In the genomic region with DNA sequence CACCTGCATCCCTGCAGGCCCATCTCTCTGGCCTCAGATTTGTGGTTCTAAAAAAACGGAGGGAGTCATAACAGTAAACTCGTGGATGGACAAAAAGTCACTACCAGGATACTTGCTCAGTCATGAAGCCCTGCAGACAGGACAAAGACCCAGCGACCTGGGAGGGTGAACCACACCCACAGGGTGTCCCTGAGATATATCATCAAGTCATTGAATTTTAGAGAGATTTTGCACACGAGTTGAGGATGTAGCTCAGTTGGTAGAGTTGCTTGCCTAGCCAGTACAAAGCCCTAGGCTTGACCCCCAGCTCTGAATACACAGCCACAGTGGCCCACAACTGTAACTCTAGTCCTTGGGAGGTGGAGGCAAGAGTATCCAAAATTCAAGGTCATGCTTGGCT, we compare ENCODE assay signal across 23 mouse cellular contexts. TPM values are rescaled to one million over a fixed set of nuclear protein-coding genes. Genes with fewer than 3 reads are reported as not detected.
A peak's percentile ranks its signal among the peaks of the same experiment; 100 is the strongest.
DNase-seq lines count a peak whose midpoint lies in the region; ATAC-seq lines count a peak whose summit lies in the region.
"Had no signal": no experiment of that assay in that cellular context is flagged by ENCODE, and none has a peak within 500 bp of the region (broad histone marks: within the 10 kb centered on the region; RNA-seq: fewer than 3 reads in every experiment).

No protein-coding gene starts in this region.

- H3K9me3 ChIP-seq in heart, embryonic 15.5 days (replicated peaks): no peaks in the 10 kb centered on the region
- H3K9me3 ChIP-seq in lung, embryonic 15.5 days: no peaks in the 10 kb centered on the region
- H3K9me3 ChIP-seq in embryonic facial prominence, embryonic 10.5 days: no peaks in the 10 kb centered on the region
- peaks cover 3% of the 10 kb centered on the region; the same call in 1 of the 2 replicates for H3K9me3 ChIP-seq in limb, embryonic 12.5 days
- no peaks in the 10 kb centered on the region for H3K9me3 ChIP-seq in liver, embryonic 12.5 days (replicated peaks)
- H3K9me3 ChIP-seq: intestine, embryonic 15.5 days; limb, embryonic 13.5 days; neural tube, embryonic 12.5 days had no signal

- H3K27me3 ChIP-seq in heart, embryonic 15.5 days: no peaks in the 10 kb centered on the region
- no peaks in the 10 kb centered on the region for H3K27me3 ChIP-seq in lung, embryonic 15.5 days
- no peaks in the 10 kb centered on the region for H3K27me3 ChIP-seq in embryonic facial prominence, embryonic 10.5 days (replicated peaks; ENCODE audit: low read depth, poor library complexity, severe bottlenecking)
- no peaks in the 10 kb centered on the region for H3K27me3 ChIP-seq in limb, embryonic 12.5 days
- no peaks in the 10 kb centered on the region for H3K27me3 ChIP-seq in liver, embryonic 12.5 days (replicated peaks)
- H3K27me3 ChIP-seq: intestine, embryonic 15.5 days; limb, embryonic 13.5 days; neural tube, embryonic 12.5 days had no signal

- ATAC-seq in heart, embryonic 15.5 days (replicated peaks; ENCODE audit: insufficient number of reproducible peaks, insufficient read depth, low FRiP score, low read depth): no peak
- ATAC-seq in lung, embryonic 15.5 days (ENCODE audit: borderline replicate concordance, extremely low read depth, low FRiP score, low TSS enrichment): no peak
- ATAC-seq in limb, embryonic 12.5 days (ENCODE audit: insufficient number of reproducible peaks, insufficient read depth, low FRiP score, low TSS enrichment, low read depth): no peak
- ATAC-seq in liver, embryonic 12.5 days: no peak
- ATAC-seq: activated CD4-positive, CD25-positive, alpha-beta regulatory T cell, adult 4 months; CD4-positive, CD25-positive, alpha-beta regulatory T cell, adult 4 months; forebrain, embryonic 14.5 days; intestine, embryonic 15.5 days had no signal

- DNase-seq in heart, adult 18-20 months: no peak
- no peak for DNase-seq in lung, postnatal 14 days
- no peak for DNase-seq in embryonic facial prominence, embryonic 10.5 days (ENCODE audit: low spot score)
- DNase-seq: adrenal gland, postnatal 36 days; cerebellum, postnatal 25 days; right cerebral cortex, postnatal 14 days; thymus, postnatal 36 days had no signal

- peak overlapping the region; percentile 70 for H3K27ac ChIP-seq in heart, embryonic 15.5 days
- peak overlapping the region; percentile 60 for H3K27ac ChIP-seq in lung, embryonic 15.5 days
- H3K27ac ChIP-seq in embryonic facial prominence, embryonic 10.5 days (replicated peaks): peak overlapping the region; percentile 5; the same call in 1 of the 2 replicates
- 0 out of 2 replicates have a peak overlapping the region, but pooled peaks have one; percentile 7 for H3K27ac ChIP-seq in limb, embryonic 12.5 days
- no peak overlapping the region for H3K27ac ChIP-seq in liver, embryonic 12.5 days
- H3K27ac ChIP-seq: intestine, embryonic 15.5 days; neural tube, embryonic 12.5 days had no signal

- WGBS in heart, embryonic 15.5 days: 73% methylated on average over 4 of the region's 4 CpGs
- WGBS in lung, embryonic 15.5 days: 75% methylated on average over 4 of the region's 4 CpGs
- WGBS in embryonic facial prominence, embryonic 10.5 days: 75% methylated on average over 4 of the region's 4 CpGs
- 81% methylated on average over 4 of the region's 4 CpGs for WGBS in limb, embryonic 12.5 days
- WGBS in liver, embryonic 12.5 days (ENCODE audit: insufficient replicate concordance): 49% methylated on average over 4 of the region's 4 CpGs

- no peak overlapping the region for H3K4me2 ChIP-seq in heart, embryonic 15.5 days
- H3K4me2 ChIP-seq in lung, embryonic 15.5 days: no peak overlapping the region
- H3K4me2 ChIP-seq in limb, embryonic 12.5 days: no peak overlapping the region
- H3K4me2 ChIP-seq in liver, embryonic 12.5 days: no peak overlapping the region
- H3K4me2 ChIP-seq: intestine, embryonic 15.5 days; limb, embryonic 13.5 days; neural tube, embryonic 12.5 days had no signal

- peaks cover 34% of the 10 kb centered on the region for H3K4me1 ChIP-seq in heart, embryonic 15.5 days (replicated peaks)
- peaks cover 67% of the 10 kb centered on the region for H3K4me1 ChIP-seq in lung, embryonic 15.5 days
- peaks cover 40% of the 10 kb centered on the region for H3K4me1 ChIP-seq in embryonic facial prominence, embryonic 10.5 days
- peaks cover 7% of the 10 kb centered on the region; the same call in 1 of the 2 replicates for H3K4me1 ChIP-seq in limb, embryonic 12.5 days (replicated peaks)
- H3K4me1 ChIP-seq in liver, embryonic 12.5 days: peaks cover 35% of the 10 kb centered on the region
- H3K4me1 ChIP-seq: neural tube, embryonic 12.5 days had no signal

- H3K4me3 ChIP-seq in heart, embryonic 15.5 days: no peak overlapping the region
- H3K4me3 ChIP-seq in lung, embryonic 15.5 days: no peak overlapping the region
- H3K4me3 ChIP-seq in embryonic facial prominence, embryonic 10.5 days: no peak overlapping the region
- no peak overlapping the region for H3K4me3 ChIP-seq in limb, embryonic 12.5 days (replicated peaks)
- H3K4me3 ChIP-seq in liver, embryonic 12.5 days: no peak overlapping the region
- H3K4me3 ChIP-seq: intestine, embryonic 15.5 days; limb, embryonic 13.5 days; neural tube, embryonic 12.5 days had no signal

- H3K36me3 ChIP-seq in heart, embryonic 15.5 days: no peaks in the 10 kb centered on the region
- H3K36me3 ChIP-seq in lung, embryonic 15.5 days: no peaks in the 10 kb centered on the region
- H3K36me3 ChIP-seq in embryonic facial prominence, embryonic 10.5 days (replicated peaks): no peaks in the 10 kb centered on the region
- no peaks in the 10 kb centered on the region for H3K36me3 ChIP-seq in limb, embryonic 12.5 days
- H3K36me3 ChIP-seq in liver, embryonic 12.5 days: no peaks in the 10 kb centered on the region
- H3K36me3 ChIP-seq: intestine, embryonic 15.5 days; limb, embryonic 13.5 days; neural tube, embryonic 12.5 days had no signal

- no peak overlapping the region for H3K9ac ChIP-seq in heart, embryonic 15.5 days
- H3K9ac ChIP-seq in lung, embryonic 15.5 days: no peak overlapping the region
- no peak overlapping the region for H3K9ac ChIP-seq in limb, embryonic 12.5 days (replicated peaks)
- H3K9ac ChIP-seq in liver, embryonic 12.5 days: no peak overlapping the region
- H3K9ac ChIP-seq: intestine, embryonic 15.5 days; limb, embryonic 13.5 days; neural tube, embryonic 12.5 days had no signal

RNA-seq across cellular contexts. Expression of gene Hspg2, which starts 7.4 kb away (rescaled TPM):
- polyA plus RNA-seq in heart, embryonic 15.5 days (2015; fragmentation: Nextera tagmentation; extraction: Ambion mirVana): 41.3 and 56.3 TPM in 2 replicates
- total RNA-seq in heart, adult 18-20 months (2021): 100 to 1,000 TPM; 153 to 170 TPM
- 32.0 and 32.1 TPM in 2 replicates for polyA plus RNA-seq in lung, embryonic 15.5 days (2015; fragmentation: Nextera tagmentation; extraction: Ambion mirVana)
- polyA plus RNA-seq in embryonic facial prominence, embryonic 10.5 days (2016; fragmentation: Nextera tagmentation; extraction: Ambion mirVana): 17.4 and 19.6 TPM in 2 replicates
- 14.3 and 18.8 TPM in 2 replicates for polyA plus RNA-seq in limb, embryonic 12.5 days (2016; fragmentation: Nextera tagmentation; extraction: Ambion mirVana)
- polyA plus RNA-seq in liver, embryonic 12.5 days (2016; fragmentation: Nextera tagmentation; extraction: Ambion mirVana): 6.4 and 7.3 TPM in 2 replicates
- total RNA-seq: hematopoietic stem cell, adult 5-6 weeks; megakaryocyte progenitor cell, adult 5-6 weeks had no signal
- polyA plus RNA-seq: activated CD4-positive, CD25-positive, alpha-beta regulatory T cell, adult 4 months; CD4-positive, CD25-positive, alpha-beta regulatory T cell, adult 4 months had no signal

RNA-seq across cellular contexts. Expression of gene 1700013G24Rik, which starts 8.1 kb away (rescaled TPM):
- not detected in 2 replicates for polyA plus RNA-seq in heart, embryonic 15.5 days (2015; fragmentation: Nextera tagmentation; extraction: Ambion mirVana)
- not detected for total RNA-seq in heart, adult 18-20 months (2021)
- not detected in 2 replicates for polyA plus RNA-seq in lung, embryonic 15.5 days (2015; fragmentation: Nextera tagmentation; extraction: Ambion mirVana)
- polyA plus RNA-seq in embryonic facial prominence, embryonic 10.5 days (2016; fragmentation: Nextera tagmentation; extraction: Ambion mirVana): not detected in 2 replicates
- polyA plus RNA-seq in limb, embryonic 12.5 days (2016; fragmentation: Nextera tagmentation; extraction: Ambion mirVana): not detected in 2 replicates
- polyA plus RNA-seq in liver, embryonic 12.5 days (2016; fragmentation: Nextera tagmentation; extraction: Ambion mirVana): not detected in 2 replicates
- total RNA-seq: adrenal gland, postnatal 36 days; hematopoietic stem cell, adult 5-6 weeks; left cerebral cortex, adult 18-20 months; megakaryocyte progenitor cell, adult 5-6 weeks had no signal
- polyA plus RNA-seq: activated CD4-positive, CD25-positive, alpha-beta regulatory T cell, adult 4 months; CD4-positive, CD25-positive, alpha-beta regulatory T cell, adult 4 months; embryonic facial prominence, embryonic 11.5 days; forebrain, embryonic 14.5 days; intestine, embryonic 15.5 days; large intestine, adult 2 months; limb, embryonic 13.5 days; neural tube, embryonic 12.5 days had no signal

RNA-seq across cellular contexts. Expression of gene Cela3b, which starts 30.9 kb away (rescaled TPM):
- polyA plus RNA-seq in heart, embryonic 15.5 days (2015; fragmentation: Nextera tagmentation; extraction: Ambion mirVana): not detected in 2 replicates
- not detected for total RNA-seq in heart, adult 18-20 months (2021)
- polyA plus RNA-seq in lung, embryonic 15.5 days (2015; fragmentation: Nextera tagmentation; extraction: Ambion mirVana): 0.16 and 0.94 TPM in 2 replicates
- not detected in 2 replicates for polyA plus RNA-seq in embryonic facial prominence, embryonic 10.5 days (2016; fragmentation: Nextera tagmentation; extraction: Ambion mirVana)
- polyA plus RNA-seq in limb, embryonic 12.5 days (2016; fragmentation: Nextera tagmentation; extraction: Ambion mirVana): not detected in 2 replicates
- polyA plus RNA-seq in liver, embryonic 12.5 days (2016; fragmentation: Nextera tagmentation; extraction: Ambion mirVana): not detected in 2 replicates
- total RNA-seq: adrenal gland, postnatal 36 days; hematopoietic stem cell, adult 5-6 weeks; left cerebral cortex, adult 18-20 months; megakaryocyte progenitor cell, adult 5-6 weeks had no signal
- polyA plus RNA-seq: activated CD4-positive, CD25-positive, alpha-beta regulatory T cell, adult 4 months; CD4-positive, CD25-positive, alpha-beta regulatory T cell, adult 4 months; embryonic facial prominence, embryonic 11.5 days; forebrain, embryonic 14.5 days; neural tube, embryonic 12.5 days had no signal

RNA-seq across cellular contexts. Expression of gene Cela3a, which starts 51.6 kb away (rescaled TPM):
- not detected in 2 replicates for polyA plus RNA-seq in heart, embryonic 15.5 days (2015; fragmentation: Nextera tagmentation; extraction: Ambion mirVana)
- total RNA-seq in heart, adult 18-20 months (2021): not detected
- not detected in 2 replicates for polyA plus RNA-seq in lung, embryonic 15.5 days (2015; fragmentation: Nextera tagmentation; extraction: Ambion mirVana)
- polyA plus RNA-seq in embryonic facial prominence, embryonic 10.5 days (2016; fragmentation: Nextera tagmentation; extraction: Ambion mirVana): not detected in 2 replicates
- polyA plus RNA-seq in limb, embryonic 12.5 days (2016; fragmentation: Nextera tagmentation; extraction: Ambion mirVana): not detected in 2 replicates
- polyA plus RNA-seq in liver, embryonic 12.5 days (2016; fragmentation: Nextera tagmentation; extraction: Ambion mirVana): not detected in 2 replicates
- total RNA-seq: adrenal gland, postnatal 36 days; hematopoietic stem cell, adult 5-6 weeks; left cerebral cortex, adult 18-20 months; megakaryocyte progenitor cell, adult 5-6 weeks had no signal
- polyA plus RNA-seq: activated CD4-positive, CD25-positive, alpha-beta regulatory T cell, adult 4 months; CD4-positive, CD25-positive, alpha-beta regulatory T cell, adult 4 months; embryonic facial prominence, embryonic 11.5 days; forebrain, embryonic 14.5 days; intestine, embryonic 15.5 days; large intestine, adult 2 months; limb, embryonic 13.5 days; neural tube, embryonic 12.5 days; testis, adult 2 months had no signal
